ENCODE assay signal across 8 mouse cellular contexts in genomic region chr10:60245041-60245440, GRCm38 (mm10). TPM values are rescaled to one million over a fixed set of nuclear protein-coding genes. Genes with fewer than 3 reads are reported as not detected.
DNase-seq lines count a peak whose midpoint lies in the region; ATAC-seq and TF ChIP-seq lines count a peak whose summit lies in the region.

No protein-coding gene starts in this region.

- no peaks in the 10 kb centered on the region for H3K27me3 ChIP-seq in Patski
- H3K27me3 ChIP-seq in hindbrain, postnatal 0 days (ENCODE audit: insufficient read depth, low read length), result no peaks in the 10 kb centered on the region

- no peaks in the 10 kb centered on the region for H3K9me3 ChIP-seq in hindbrain, postnatal 0 days (ENCODE audit: low read length)

- no peaks in the 10 kb centered on the region for H3K36me3 ChIP-seq in hindbrain, postnatal 0 days (ENCODE audit: insufficient read depth, low read length)

- 4% methylated on average over 8 of the region's 8 CpGs for WGBS in hindbrain, postnatal 0 days

- H3K4me2 ChIP-seq in hindbrain, postnatal 0 days (ENCODE audit: low read depth, low read length), result no peak overlapping the region

- in situ Hi-C loops in Patski (cut with MboI; ENCODE audit: low pct_unique_long_range_greater_than_20kb), result loop anchor here (5.0 kb wide), 1 partner anchor 57 kb away; no protein-coding TSS in a partner anchor

- POLR2A ChIA-PET in Patski (lab: Charles Lee), result interaction anchor here (0.7 to 1.1 kb wide), 2 partner anchors 28 to 53 kb away, joined by 3 read pairs; no protein-coding TSS in a partner anchor

- no peak overlapping the region for H3K9ac ChIP-seq in hindbrain, postnatal 0 days (replicated peaks; ENCODE audit: low read length)

- H3K4me3 ChIP-seq in hindbrain, postnatal 0 days (ENCODE audit: low read length), result no peak overlapping the region

- peak; percentile 20 for ATAC-seq in Patski
- ATAC-seq in hindbrain, postnatal 0 days, result peak; percentile 76

- TF ChIP-seq CTCF in Patski (IDR thresholded peaks at IDR 0.05), result peak; percentile 96
- TF ChIP-seq CTCF in hindbrain, postnatal 0 days (IDR thresholded peaks at IDR 0.05; ENCODE audit: low read depth), result peak; percentile 100

- CTCF ChIA-PET in Patski (lab: Charles Lee), result interaction anchor here (0.6 to 5.1 kb wide), 28 partner anchors 8 to 137 kb away, joined by 3 to 33 read pairs (median 5); no protein-coding TSS in a partner anchor

- H3K27ac ChIP-seq in hindbrain, postnatal 0 days, result no peak overlapping the region

- no peaks in the 10 kb centered on the region for H3K4me1 ChIP-seq in hindbrain, postnatal 0 days (ENCODE audit: insufficient read depth, low read length)

- DNase-seq in Patski (ENCODE audit: low read depth, low spot score), result no peak
- DNase-seq in cerebellum, postnatal 14 days, result peak; percentile 97 to 98
- peak; percentile 94 to 98 for DNase-seq in frontal cortex, postnatal 36 days (ENCODE audit: low spot score in 2 of 2)
- peak; percentile 96 for DNase-seq in hindbrain, postnatal 0 days (ENCODE audit: low spot score)
- DNase-seq in left cerebral cortex, adult 18-20 months (ENCODE audit: low spot score in 2 of 2), result peak; percentile 90 to 96
- peak; percentile 78 to 91 for DNase-seq in lung, postnatal 4 days
- peak; percentile 90 for DNase-seq in right cerebral cortex, adult 18-20 months
- peak; percentile 68 for DNase-seq in urinary bladder, postnatal 10 days (ENCODE audit: low spot score)

RNA-seq across cellular contexts. Expression of gene Chst3, which starts 26.0 kb away (rescaled TPM):
- polyA plus RNA-seq in Patski (2021), result 3.0 TPM
- 7.2 and 10.0 TPM in 2 replicates for total RNA-seq in hindbrain, postnatal 0 days (2014; rRNA removed)
- polyA plus RNA-seq in hindbrain, postnatal 0 days (2015; fragmentation: Nextera tagmentation; extraction: Ambion mirVana), result 0.89 and 0.96 TPM in 2 replicates
- total RNA-seq in left cerebral cortex, adult 18-20 months (2021), result 1 to 10 TPM in 1 of 2 experiments, under 1 TPM in 1; 0.65 to 1.1 TPM

RNA-seq across cellular contexts. Expression of gene Psap, which starts 32.4 kb away (rescaled TPM):
- polyA plus RNA-seq in Patski (2021), result 1,741 TPM
- 768 and 845 TPM in 2 replicates for total RNA-seq in hindbrain, postnatal 0 days (2014; rRNA removed)
- 277 and 281 TPM in 2 replicates for polyA plus RNA-seq in hindbrain, postnatal 0 days (2015; fragmentation: Nextera tagmentation; extraction: Ambion mirVana)
- total RNA-seq in left cerebral cortex, adult 18-20 months (2021), result 1,000 to 10,000 TPM; 1,592 to 1,629 TPM
